Mouse (Mus musculus): ENCODE measurements at regions not wholly inside any gene's neighbourhood (a gene's known extent, or its start where the extent isn't known, plus 50 kb on each side); places are given as distances from the start of the nearest gene placed in this dataset.

DNA sequence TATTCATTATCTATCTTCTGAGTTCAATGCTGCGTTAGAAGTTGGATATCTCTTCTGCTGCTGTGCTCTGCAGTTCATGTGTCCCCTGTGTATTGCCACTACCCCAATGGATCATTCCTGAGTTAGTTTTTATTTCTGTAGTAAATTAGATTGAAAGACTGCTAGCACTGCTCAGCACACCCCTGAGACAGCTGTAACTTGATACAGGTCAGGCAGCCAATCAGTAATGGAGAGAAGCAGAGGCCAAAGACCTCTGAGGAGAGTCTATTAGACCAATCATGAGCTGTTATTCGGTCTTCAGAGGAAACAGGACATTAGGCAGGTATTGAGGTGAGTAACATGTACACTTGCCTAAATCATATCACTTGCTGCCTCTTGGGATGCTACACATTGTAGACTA, 837.5 kb upstream of the Chordc1 start:
- in situ Hi-C loops (cut with MboI, MseI) = no loop called here

DNA sequence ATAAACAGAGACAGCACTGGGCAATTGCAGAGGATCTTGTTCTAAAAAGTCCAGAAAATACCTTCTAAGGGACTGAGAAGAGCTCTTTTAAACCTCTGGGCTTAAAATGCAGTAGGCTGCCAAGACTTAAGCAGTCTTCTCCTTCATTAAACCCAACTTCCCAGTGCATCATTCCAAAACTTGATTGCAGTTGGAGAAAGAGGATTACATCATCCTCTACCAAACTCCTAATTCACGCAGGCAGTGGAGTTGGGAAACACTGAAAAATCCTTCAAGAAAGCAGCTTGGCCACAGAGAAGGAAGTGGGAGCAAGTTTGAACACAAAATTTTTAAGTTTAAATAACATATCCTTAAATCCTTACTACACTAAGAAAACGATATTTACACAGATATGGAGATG, 825.5 kb upstream of the Chordc1 start:
- in situ Hi-C loops (cut with MboI, MseI) = no loop called here

DNA sequence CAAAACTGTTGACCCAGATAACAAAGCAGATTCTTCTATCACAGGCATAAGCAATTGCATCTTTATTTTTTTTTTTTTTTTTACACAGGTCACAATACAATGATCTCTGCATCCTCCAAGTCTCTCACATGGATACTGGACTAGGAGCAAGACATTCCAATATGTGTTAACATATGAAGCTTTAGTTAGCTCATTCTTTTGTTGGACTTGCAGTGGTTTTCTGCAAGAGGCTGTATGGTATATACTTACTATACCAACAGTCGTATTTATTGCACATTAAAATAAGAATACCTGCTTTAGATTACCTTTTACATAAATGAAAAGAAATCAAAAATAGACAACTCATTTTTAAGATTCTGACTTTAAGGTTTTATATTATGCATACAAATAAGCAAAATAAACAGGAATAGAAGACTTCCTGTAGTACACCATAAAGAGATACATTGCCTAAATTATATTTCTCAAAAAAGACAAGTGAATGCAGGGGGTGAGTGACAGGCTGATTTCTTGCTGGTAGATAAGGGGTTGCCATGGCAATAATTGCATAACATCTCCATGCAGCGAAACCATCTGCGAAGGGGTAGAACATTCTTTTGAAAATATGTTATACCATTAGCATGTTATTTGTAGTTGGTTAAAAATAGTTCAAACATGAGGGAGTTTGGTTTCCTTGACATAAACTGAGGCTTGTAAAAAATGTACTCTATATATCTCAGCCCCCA, 807.1 kb upstream of the Chordc1 start:
- in situ Hi-C loops (cut with MboI, MseI) = loop anchor here in 1 of 2 experiments (5.0 kb wide), 1 partner anchor 43 kb away; no protein-coding TSS in a partner anchor

DNA sequence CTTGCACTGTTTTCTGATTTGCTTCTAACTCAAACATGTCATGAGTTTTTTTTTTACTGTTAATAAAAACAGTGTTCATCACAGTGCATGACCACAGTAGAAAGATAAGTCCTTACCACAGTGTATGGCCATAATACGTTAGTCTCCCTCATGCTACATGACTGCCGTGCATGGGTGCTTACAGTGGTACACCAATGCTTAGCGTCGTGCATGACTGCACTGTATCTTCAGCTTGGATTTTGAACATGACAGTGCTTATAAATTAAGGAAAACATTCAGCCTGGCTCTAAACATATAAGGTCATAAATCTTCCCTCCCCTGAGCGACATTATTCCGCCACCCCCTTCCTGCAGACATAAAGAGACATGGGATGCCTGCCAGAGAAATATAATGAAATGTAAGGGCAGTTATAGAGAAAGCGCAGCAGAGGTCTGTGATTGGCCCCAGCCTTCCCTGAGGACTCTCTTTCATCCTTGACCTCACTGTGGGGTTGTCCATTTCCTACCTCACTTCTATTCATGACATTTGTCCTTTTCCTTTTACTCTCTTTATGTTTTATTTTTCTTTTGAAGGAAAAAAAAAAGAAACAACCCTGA, 791.7 kb upstream of the Chordc1 start:
- in situ Hi-C loops (cut with MboI, MseI) = no loop called here

DNA sequence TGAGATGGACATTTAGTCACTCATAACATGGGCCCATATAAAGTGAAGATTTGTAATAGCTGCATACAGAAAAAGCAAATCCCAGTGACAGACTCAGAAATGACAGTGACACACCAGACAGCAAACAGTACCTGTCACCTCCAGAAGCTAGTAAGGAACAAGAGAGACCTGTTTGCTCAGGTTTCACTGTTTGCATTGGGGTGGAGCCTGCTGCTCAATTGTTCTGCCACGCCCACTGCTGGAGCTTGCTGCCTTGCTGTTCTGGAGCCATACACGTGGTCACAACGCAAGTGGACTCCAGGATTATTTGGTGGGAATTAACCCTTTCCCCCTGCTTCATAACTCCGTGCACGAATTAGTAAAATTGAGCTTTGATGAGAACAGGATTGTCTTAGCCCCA, 783.2 kb upstream of the Chordc1 start:
- in situ Hi-C loops (cut with MboI, MseI) = no loop called here

DNA sequence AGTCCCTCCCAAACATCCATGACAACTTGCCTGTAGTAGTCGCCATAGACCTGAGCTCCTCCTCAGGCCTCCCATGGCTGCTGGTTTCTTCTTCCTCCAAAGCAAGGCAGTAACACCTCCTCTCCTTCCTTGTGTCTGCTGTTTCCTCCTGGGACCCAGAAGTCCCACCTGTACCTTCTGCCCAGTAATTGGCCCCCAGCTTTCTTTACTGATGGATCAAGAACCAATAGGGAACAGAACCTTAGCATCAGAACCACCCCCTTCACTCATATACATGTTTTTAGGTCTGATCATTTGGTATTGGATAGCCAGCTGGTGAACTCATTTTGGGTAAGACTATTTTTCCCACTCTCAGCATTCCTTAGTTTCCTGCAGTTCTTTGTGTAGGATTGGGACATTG, 735.7 kb upstream of the Chordc1 start:
- in situ Hi-C loops (cut with MboI, MseI) = no loop called here

DNA sequence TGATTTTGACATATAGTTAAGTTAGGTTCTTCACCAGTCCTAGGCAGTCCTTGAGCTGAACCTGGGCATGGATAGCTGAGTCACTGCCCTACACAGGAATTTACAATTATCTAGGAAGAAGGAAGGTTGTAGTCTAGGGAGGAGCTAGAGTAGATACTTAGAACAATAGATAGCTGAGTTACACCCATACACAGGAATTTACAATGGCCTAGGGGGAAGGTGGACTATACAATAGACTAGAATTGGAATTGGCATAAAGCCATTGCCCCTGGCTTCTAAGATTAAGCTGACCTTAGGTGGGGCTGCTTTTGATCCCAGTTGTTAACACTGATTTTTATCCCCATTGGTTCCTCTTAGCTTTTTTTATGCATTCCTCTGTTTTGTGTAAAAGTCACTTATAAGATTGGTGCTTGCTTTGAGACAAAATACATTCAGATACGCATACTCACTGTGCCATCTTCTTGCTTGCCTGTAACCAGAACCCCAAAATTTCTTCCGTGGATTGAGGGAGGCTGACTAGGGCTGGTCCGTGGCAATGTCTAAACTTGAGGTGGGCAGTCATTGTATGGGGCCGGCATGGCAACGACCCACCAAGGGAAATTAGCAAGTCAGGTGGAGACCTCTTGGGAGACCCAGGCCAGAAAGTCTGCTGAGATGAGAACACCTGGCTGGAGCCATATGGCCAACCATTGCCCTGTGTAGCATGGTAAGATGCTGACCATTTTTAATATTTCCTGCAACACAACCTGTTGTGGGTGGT, 734.1 kb upstream of the Chordc1 start:
- in situ Hi-C loops (cut with MboI, MseI) = no loop called here

DNA sequence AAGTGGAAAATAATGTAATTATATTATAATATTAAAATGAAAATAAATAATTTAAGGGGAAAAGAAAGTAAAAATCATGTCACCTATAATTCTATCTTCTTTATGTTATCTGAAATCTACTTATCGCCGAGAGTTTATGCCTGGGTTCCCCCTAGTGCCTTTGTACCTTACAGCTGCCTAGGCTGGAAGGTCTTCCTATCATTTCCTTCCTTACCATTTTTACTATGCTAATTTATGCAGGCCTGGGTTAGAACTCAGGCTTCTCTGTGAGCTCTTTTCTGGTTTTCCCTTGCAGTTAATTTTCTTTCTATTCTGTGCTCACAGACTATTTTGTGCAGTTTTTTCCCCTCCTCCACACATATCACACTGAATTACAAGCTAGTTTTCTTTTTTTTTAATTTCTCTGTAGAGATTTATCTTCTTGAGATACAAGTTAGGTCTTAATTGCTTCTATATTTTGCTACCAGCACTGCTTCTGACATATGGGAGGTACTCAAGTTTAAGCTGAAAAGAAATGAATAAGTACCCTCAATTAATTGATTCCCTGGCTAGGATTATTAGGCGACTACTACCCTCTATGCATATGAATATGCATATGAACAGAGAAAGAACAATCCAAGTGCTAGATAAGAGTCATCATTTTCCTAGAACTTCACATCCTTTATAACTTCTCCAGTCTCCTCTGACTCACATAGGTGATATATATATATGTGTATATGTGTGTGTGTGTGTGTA, 724.0 kb upstream of the Chordc1 start:
- in situ Hi-C loops (cut with MboI, MseI) = no loop called here

DNA sequence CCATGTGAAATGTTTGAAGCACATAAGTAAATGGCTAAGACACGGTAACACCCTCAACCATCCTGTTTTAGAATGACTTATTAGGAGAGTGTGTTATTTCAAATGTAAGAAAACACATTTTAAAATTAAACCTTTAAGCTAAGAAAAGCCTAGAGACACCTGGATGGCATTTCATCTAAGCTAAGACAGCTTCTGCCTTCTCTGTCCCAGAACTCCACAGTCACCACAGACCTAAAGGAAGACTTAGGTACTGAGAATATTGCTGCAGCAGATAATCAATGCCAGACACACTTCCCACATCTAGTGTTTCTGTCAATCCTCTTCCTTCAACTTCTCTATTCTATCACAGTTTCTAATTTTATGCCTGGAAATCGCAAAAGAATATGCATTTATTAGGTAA, 704.4 kb upstream of the Chordc1 start:
- in situ Hi-C loops (cut with MboI, MseI) = no loop called here

DNA sequence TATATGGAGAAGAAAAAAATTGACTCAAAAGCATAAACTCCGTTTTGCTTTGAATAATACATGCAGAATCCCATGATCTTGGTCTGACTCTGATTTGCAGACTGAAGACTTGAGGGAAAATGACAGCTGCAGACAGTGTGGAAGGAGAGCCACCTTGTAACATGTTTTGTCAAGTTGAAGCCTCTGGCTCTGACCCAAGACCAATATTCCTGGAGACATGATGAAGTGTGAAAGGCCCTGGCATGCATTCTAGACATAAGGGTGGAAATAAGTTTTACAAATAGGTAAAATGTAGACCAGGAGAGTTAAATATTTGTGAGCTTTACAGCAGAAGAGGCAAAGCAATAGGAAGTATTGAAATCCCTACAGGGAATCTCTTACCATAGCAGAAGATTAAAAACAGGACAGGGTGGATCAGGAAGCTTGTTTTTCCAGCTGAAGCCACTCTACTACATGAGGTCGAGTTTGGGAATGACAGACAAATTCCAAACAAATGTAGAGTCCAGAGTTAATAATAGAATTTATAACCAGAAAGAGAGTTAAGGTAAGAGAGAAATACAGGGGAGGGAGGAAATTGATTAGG, 703.9 kb upstream of the Chordc1 start:
- in situ Hi-C loops (cut with MboI, MseI) = no loop called here

DNA sequence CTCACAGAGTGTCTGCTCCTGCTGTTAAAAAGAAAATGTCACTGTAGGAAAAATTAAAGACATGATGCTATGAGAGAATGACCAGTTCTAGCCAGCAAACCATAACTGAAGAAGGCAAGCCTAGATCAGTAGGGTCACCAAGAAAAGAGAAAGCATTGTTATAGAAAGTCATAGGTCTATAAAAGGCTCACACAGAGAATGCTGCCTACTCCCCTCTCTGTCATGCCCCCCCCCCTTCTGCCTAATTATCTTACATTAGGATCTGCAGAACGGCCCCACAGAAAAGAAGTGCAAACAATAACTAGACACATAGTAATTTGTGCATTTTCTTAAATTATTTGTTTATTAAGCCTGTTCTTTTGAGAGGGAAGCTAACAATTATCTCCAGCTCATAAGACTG, 680.8 kb upstream of the Chordc1 start:
- in situ Hi-C loops (cut with MboI, MseI) = no loop called here

DNA sequence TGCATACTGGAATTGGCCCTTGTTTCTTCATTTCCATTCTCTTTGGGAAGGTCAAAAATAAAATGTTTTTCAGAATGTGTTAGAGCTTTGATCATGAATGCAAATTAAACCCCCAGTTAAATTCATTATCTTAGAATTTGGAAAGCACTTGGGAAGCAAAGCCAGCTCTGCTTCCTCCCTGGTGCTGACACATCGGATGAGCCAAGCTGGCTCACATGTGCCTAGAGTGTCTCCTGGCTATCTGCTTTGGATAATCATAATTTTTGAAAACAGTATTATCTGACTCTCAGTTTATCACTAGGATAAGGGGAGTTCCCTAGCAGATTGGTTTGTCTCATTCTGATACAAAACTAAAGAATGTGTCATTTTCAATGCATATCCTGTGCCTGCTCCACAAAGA, 649.4 kb upstream of the Chordc1 start:
- in situ Hi-C loops (cut with MboI, MseI) = loop anchor here (10.0 to 25.0 kb wide), 2 partner anchors 1270 to 1952 kb away; no protein-coding TSS in a partner anchor

DNA sequence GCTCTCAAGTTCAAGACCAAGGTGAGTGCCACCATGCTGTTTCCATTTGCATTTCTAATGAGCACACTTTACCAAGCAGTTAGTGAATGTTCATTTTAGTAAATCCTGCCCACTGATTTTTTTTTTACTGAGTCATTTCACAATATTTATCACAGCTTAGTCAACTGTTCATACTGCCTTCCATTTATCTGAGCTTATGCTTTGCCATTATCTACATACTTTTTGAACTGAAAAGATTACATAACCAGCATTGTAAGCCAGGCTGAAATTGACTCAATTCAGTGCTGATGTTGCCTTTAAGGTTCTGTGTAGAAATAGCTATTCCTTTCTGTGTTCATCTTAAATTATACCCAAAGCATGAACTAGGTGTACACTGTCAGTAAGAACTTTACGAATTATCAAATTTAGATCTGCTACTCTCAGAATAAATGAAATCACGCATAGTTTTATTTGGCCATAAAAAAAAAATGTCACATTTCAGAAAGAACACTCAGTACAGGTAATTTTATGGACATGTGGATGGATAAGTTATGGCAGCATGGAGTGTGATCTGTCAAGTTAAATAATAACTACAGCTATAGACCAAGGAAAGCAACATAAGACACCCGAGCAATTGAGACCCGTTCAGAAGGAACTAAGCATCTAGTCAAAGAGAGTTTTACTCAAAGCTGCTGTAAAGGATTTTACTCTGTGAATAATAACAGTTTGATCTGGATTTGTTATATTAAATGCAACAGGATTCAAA, 645.9 kb upstream of the Chordc1 start:
- in situ Hi-C loops (cut with MboI, MseI) = loop anchor here (10.0 to 25.0 kb wide), 2 partner anchors 1266 to 1949 kb away; no protein-coding TSS in a partner anchor

DNA sequence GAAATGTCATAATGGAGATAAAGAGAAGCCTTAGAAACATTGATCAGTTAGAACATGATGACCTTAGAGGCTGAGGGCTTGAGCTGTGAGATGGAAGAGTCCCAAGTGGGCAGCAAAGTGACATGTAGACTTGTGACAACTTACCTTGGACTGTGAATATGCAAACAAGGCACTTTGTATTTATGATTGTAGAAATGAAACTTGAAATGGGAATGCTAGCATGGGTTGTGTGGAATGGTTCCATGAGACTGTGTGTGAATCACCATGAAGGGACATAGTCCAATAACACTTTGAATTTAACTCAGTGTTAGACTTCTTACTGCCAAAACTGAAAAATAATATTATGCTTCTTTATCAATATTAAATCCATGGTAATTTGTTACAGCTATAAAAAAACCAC, 638.1 kb upstream of the Chordc1 start:
- in situ Hi-C loops (cut with MboI, MseI) = loop anchor here in 1 of 2 experiments (5.0 kb wide), 1 partner anchor 52 kb away; no protein-coding TSS in a partner anchor

DNA sequence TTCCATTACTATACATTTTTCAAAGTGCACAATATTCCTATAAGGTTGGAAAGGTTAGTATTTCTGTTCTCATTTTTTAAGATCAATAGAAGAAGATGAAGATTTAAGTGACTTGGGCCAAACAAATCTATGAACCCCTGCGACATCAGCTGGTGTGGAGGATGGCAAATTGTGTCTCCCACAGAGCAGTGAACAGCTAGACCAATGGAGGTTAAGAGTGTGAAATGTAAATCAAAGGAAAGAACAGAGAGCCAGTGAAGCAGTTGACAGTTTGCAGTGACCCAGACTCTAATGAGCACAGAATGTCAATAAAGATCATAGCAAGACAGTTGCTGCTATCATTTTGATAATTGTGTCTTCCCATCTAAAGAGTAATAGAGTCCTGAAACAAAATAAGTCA, 627.8 kb upstream of the Chordc1 start:
- in situ Hi-C loops (cut with MboI, MseI) = no loop called here

DNA sequence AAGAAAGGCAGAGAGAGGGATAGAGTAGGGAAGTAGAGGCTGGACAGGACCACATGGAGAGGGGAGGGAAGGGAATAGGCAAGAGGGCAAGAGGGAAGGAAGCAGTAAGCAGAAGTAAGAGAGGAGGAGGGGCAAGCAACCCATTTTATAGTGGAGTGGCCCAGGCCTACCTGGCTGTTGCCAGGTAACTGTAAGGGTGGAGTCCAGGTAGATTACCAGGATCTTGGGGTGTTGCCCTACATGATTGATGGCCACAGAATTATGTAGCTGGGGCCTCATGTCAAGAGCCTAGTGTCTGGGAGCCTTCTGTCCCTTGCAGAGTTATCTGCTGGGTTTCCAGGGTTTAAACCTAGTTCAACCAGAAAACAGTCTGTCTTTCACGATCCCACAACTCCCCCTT, 623.7 kb upstream of the Chordc1 start:
- in situ Hi-C loops (cut with MboI, MseI) = no loop called here

DNA sequence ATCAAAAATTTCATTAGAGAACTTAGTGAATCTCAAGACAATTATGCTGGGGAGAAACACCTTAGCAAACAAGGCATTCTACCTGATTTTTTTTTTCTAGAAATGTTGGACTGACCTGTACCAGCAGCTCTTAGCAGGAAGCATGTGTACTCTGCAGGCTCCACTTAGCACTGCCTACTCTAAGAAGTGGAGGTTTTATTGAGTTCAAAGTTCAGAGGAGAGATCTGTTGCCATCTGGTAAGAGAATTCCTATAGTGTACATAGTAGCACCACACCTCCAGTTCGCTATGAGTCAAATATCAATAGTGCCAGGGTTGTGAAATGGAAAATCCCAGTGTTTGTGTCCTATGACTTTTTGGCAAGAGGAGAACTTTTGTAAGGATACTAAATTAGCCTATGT, 616.4 kb upstream of the Chordc1 start:
- in situ Hi-C loops (cut with MboI, MseI) = no loop called here

Data from T-helper 17 cell (primary cell).